Mouse (Mus musculus): ENCODE data around the gene BC005537. TPM values are rescaled to one million over a fixed set of nuclear protein-coding genes. Genes with fewer than 3 reads are reported as not detected.
"Not testable (repeated sequence)": the region's sequence is repeated elsewhere in the genome, so short reads cannot be mapped to it uniquely, and the experiment has no call there.

BC005537 gene
- total RNA-seq (2014; fragmentation: Nextera tagmentation) (166 and 184 TPM in 2 replicates), total RNA-seq (2017) (57.0 and 63.6 TPM in 2 replicates)

DNA sequence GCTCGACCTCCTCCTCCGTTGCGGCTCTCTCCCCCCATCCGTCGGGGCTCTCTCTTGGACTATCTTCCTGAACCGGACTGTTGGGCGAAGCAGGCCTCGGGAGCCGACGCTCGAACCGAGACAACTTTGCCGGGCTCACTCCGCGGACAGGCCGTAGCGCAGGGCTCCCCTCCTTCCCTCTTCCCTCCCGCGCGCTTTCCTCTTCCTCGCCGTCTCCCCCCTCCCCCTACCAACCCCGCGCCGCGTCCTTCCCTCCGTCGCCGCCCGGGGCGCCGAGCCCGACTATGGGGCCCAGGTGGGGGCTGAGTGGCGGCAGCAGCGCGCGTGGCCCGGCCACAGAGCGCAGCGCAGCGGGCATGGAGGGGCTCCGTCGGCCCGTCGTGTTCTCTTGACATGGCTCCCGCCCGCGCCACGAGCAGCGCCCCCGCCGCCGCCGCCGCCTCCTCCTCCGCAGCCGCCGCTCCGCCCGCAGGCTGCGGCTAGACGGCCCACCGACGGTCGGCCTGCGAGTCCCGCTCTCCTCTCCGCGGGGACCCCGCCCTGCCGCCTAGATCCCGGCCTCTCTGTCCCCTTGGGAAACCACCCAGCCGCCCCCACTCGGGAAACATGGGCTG lies at the start of gene BC005537:
Gene BC005537 (plus strand): TSS at position 350 of the 614 bp plus-strand sequence.
- ATAC-seq (replicated peaks; ENCODE audit: poor library complexity, severe bottlenecking): peak; percentile 60

DNA sequence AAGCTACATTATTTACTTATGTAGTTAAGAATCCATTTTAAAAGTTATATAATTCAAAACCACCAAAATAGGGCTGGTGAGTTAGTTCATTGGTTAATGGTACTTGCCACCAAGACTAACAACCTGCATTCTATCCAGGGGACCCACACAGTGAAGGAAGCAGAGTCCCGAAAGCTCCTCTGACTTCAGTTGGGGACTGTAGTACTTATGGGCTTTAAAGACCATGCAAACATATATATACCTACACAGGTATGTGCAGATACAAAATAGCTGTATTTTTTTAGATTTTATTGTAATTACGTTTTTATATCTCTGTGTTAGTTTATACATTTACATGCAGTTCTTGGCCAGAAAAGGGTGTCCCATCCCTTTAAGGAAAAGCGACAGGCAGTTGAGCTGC lies 44.7 kb upstream of the BC005537 start:
- no peak for ATAC-seq (replicated peaks; ENCODE audit: poor library complexity, severe bottlenecking)

DNA sequence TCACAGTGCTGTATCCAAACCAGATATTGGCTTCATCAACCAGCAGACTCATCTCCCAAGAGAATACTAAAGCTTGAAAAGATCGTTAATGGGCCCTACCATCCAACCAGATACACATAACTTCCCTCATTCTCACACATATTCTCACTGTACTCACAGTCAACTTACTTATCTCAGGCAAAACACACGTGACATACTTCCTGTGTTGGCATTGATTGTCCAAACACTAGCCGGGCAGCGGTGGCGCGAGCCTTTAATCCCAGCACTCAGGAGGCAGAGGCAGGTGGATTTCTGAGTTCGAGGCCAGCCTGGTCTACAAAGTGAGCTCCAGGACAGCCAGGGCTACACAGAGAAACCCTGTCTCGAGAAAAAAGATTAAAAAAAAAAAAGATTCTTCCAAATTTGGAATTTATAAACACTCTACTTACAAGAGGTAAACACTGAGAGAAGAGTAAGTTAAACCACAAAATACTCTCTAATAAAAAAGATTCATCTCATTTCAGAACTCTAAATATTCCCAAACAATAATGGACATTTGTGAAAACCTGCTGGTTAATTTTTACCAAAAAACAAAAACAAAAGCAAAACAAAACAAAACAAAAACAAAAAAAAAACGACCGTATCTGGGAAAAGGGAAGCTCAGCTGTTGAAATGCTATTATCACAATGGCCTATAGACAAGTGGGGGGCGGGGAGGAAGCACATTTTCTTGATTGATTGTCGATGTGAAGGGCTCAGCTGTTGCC lies 43.5 kb upstream of the BC005537 start:
- no peak for ATAC-seq (replicated peaks; ENCODE audit: poor library complexity, severe bottlenecking)

DNA sequence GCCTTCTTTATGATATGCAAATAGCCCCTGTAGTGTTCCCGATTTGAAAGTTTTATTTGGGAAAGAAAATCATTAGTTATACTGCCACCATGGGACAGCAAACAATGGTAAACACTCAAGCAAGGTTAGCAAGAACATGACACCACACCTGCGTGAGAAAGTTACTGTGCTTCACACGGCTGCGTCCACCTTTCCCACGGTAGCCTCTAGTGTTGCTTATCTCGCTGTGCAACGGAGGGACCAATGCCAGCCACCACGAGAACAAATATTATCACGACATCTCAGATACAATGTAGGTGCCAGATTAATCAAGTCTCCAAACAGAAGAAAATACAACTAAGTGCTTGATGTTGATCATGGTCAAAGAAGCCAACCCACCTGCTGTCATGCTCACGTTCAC lies 42.0 kb upstream of the BC005537 start:
- no peak for ATAC-seq (replicated peaks; ENCODE audit: poor library complexity, severe bottlenecking)

DNA sequence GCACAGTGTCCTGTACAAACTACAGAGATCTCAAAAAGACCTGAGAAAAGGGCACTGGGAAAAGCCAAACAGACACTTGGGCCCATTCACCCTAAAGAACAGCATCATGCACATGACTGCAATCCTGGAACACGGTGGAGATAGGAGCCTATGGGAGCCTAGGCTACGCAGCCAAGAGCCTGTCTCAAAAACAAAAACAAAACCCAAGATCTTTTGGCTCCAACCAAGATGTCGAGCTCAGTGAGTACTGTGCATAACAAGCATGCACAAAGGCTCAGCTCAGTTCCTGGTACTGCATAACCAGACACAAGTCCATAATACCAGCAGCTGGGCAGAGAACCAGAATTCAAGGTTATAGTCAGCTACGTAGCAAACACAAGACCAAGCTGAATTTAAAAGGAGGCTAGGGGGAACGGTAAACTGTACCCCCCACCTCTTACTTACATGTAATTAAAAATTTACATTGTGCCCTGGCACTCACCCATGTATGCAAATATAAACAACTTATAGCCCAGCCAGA lies 41.0 kb upstream of the BC005537 start:
- ATAC-seq (replicated peaks; ENCODE audit: poor library complexity, severe bottlenecking): no peak

DNA sequence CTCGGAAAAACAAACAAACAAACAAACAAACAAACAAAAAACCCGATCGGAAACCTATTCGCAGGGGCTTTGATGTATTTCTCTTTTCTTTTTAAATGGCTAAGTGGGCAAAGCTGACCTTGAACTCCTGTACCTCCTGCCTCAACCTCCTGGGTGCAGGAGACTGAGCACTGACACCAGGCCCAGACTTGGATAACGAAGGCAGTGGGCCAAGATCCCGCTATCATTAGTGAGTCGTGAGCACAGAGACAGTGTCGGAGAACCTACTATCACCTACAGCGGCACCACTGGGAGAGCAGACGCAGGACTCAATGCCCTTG lies 40.4 kb upstream of the BC005537 start:
- ATAC-seq (replicated peaks; ENCODE audit: poor library complexity, severe bottlenecking): no peak

DNA sequence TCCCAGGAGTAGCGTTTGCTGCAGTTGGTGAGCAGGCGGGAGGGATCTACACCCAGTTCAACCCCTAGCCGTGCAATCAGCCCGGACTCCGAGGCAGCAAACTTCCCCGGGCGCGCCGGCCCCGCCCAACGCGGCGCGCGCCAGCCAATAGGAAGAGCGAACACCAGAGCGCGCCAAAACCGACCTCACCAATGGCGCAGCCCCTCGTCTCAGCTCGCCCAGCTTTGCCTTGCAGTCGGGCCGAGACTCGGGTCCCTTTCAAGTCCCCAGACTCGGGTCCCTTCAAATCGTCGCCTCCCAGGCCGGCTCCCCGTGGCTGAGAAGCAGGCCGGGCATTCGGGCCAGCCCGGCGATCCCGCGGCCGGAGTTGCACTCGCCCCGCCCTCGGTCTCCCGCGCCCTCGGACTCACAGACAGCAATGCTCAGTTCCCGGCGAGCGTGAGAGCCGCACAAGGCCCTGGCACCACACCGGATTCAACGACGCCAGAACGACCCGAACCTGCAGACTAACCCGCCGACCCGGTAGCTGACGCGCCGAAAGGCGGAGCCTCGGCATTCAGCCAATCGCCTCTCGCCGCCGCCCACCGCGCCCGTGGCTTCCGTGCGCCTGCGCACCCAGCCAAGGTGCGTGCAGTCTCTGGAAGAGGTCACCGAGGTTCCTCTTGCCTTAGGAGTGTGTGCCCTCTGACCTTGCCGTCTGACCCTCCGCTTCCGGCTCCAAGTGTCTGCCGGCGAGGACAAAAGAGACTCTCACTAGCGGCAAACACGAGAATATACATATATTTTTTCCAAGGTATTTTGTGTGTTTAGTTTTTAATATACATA lies 39.8 kb upstream of the BC005537 start, which contains the start of gene Gmnn:
Gene Gmnn (minus strand): TSS at position 521 of the 825 bp plus-strand sequence.
- peak; percentile 91 for ATAC-seq (replicated peaks; ENCODE audit: poor library complexity, severe bottlenecking)

DNA sequence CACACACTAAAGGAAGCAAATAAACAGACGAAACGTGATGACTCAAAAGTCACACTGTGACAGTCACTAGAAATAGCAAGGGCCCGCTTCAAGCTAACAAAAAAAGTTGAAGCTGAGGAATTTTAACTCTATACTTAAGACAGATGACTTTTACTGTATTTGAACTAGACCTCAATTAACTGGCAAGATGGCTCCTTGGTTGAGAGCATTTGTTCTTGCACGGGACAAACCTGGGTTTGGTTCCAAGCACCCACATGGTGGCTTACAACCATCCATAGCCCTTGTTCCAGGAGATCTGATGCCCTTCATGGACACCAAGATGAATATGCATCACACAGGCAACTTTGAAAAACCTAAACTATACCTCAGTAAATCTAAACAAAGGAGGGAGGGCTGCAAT lies 39.2 kb upstream of the BC005537 start:
- ATAC-seq (replicated peaks; ENCODE audit: poor library complexity, severe bottlenecking): no peak

DNA sequence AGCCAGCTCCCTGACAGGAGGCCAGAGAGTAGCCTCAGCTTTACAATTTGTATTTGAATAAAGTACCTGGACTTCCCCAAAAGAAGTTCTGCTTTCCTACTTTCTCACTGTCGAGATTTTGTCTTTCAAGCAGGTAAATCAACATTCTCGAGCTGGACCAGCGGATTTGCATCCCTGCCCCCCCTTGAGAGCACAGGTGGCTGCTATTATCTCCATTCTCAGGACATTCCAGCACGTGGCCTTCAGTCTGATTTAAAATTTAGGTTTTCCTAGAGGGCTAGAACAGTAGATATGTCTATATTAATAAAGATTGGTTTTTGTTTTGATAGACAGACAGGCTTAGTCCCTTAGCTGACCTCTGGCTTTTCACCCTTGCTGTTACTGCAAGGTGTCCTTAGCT lies 33.6 kb upstream of the BC005537 start:
- not testable (repeated sequence) for ATAC-seq (replicated peaks; ENCODE audit: poor library complexity, severe bottlenecking)

DNA sequence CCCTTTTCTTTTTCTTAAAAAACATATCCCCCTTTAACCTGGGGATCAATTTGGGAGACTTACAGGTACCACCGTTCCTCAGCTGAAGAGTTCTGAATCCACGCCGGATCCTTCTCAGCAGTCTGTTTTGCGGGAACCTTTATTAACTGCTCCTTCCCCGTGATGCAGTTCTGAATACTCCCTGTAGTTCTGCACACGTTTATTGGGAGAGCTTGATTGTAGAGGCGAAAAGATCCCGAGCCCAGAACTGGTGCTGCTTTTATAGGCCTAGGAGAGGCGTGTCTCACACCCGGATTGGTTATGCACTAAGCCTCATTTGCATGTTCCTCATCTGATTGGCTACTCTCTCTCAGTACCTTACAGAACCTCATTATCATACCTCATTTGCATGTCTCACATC lies 30.0 kb upstream of the BC005537 start:
- ATAC-seq (replicated peaks; ENCODE audit: poor library complexity, severe bottlenecking): not testable (repeated sequence)

DNA sequence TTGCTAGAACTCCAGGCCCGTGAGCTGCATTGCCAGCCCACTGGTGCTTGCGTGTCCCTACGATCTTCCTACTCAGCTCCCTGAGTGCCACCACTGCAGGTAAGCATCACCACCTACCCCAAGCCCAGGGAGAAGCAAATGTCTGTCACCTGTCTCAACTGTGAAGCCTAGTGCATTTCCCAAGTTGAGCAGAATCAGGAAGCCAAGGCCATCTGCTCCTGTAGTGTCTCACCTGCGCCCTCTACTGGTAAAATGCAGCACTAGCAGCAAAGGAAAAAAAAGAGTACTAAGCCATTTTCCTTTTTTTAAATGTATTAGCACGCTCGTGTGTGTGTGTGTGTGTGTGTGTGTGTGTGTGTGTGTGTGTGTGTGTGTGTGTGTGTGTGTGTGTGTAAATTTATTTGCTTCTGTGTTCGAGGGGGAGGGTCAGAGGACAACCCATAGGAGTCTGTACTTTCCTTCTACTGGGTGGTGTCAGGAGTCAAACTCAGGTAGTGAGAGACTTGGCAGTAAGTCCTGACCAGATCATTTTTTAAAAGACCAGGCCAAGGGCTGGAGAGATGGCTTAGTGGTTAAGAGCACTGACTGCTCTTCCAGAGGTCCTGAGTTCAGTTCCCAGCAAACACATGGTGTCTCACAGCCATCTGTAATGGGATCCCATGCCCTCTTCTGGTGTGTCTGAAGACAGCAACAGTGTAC lies 25.2 kb upstream of the BC005537 start:
- peak; percentile 98 for ATAC-seq (replicated peaks; ENCODE audit: poor library complexity, severe bottlenecking)

DNA sequence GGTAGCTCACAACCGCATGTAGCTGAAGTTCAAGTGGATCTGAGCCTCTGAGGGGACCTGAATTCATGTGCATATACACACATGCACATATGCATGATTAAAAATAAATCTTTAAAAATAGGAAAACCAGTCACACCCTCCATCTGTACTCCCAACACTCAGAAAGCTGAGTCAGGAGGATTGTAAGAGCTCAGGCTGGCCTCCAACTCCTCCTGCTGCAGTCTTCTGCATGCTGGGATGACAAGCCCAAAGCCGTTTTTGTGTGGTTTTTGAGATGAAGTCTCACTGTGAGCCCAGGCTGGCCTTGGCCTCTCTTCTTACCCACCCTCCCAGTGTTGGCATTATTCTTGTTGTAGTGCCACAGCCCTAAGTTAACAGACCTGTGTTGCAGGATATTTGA lies 23.4 kb upstream of the BC005537 start:
- no peak for ATAC-seq (replicated peaks; ENCODE audit: poor library complexity, severe bottlenecking)

DNA sequence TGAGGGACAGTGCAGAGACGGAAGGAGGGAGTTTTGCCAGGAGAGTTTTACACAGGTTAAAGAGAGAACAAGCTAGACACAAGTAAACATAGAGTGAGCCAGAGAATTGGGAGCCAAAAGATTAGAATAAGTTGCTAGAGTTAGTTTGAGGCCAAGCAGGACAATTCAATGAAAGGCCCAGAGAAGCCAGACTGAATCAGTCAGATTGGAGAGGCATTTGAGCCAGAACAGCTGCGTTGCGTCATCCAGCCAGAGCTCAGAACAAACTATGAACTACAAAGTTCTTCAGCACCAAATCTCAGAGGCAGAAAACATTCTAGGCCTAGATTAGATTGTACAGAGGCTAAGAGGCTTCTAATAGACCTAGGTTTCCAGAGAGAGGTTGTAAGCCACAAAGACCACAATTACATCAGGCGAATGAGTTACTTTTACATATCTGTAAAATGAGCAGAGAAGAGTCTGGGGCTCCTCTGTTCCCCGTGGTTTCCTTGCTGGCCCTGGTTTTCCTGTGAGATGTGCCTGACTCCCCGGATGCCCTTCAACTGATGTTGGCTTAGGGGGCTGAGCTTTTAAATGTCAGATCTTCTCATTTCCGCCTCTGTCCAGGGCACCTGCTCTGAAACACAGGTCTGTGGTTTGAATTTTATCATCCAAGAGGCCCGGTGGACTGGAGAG lies 22.6 kb upstream of the BC005537 start:
- no peak for ATAC-seq (replicated peaks; ENCODE audit: poor library complexity, severe bottlenecking)

DNA sequence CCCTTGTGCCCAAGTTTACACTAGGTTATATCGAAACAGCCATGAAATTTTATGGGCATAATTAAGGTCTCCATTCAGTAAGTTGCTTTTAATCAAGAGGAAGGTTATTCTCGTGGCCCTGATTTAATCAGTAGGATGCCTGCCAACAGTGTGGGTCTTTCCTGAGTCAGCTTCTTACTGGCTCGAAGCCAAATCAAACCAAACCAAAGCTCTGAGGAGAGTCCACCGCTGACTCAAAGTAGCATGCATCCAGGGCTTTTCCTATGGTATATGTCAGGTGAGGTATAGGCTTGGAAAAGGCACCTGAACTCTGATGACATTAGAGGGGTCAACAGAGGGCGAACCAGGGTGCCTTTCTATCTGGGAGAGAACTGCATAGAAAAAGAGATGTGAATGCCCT lies 19.5 kb upstream of the BC005537 start:
- no peak for ATAC-seq (replicated peaks; ENCODE audit: poor library complexity, severe bottlenecking)

DNA sequence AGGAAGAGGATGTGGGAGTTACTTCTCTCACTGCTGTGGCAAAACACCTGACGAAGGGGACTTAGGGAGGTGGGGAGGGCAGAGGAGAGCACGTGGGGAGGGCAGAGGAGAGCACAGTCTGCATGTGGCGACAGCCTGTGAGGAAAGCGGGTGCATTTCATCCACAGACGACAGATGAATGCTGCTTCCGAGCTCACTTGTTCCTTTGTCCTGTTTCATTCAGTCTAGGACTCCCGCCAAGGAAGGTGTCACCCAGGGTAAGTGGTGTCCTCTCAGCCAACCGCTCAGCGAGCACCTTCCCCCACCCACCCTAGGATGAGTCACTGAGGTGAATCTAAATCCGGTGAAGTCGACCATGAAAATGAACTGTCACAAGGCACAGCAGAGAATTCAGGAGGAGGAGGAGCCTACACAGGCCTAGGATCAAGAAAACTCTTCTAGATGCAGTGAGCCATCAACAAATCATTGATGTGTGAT lies 15.4 kb upstream of the BC005537 start:
- peak; percentile 84 for ATAC-seq (replicated peaks; ENCODE audit: poor library complexity, severe bottlenecking)

DNA sequence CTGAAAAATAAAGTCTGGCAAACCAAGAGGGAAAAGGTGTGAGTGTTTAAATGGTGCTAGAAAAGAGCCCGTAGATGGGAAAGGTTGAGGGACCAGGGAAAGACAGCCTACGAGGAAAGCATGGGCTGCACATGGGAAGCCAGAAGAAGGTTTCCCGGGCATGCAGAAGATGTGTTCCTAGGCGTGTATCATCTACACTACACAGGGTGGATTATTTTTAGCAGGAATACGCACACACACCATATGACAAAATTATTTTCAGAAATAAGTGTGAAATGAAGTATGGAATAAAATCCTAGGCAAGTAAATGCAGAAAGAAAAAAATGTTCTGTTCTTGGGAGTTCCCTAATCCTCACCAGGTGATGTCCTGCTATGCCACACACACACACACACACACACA lies 14.0 kb upstream of the BC005537 start:
- no peak for ATAC-seq (replicated peaks; ENCODE audit: poor library complexity, severe bottlenecking)

DNA sequence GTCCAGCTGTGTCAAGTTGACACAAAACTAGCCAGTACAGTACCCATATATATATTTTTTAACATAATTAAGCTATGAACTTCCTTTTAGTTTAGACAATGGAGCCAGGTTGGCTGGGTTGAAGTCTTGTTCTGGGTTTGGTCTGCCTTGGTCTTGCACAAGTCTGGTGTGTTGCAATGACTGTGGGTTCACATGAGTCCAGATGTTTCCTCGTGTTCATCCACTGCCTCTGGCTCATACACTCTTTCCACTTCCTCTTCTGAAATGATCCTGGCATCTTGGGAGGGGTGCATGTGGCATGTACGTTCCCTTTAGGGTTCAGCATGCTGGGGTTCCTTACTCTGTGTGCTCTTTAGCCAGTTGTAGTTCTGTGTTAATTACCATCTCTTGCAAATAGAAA lies 10.1 kb upstream of the BC005537 start:
- ATAC-seq (replicated peaks; ENCODE audit: poor library complexity, severe bottlenecking): peak; percentile 99

DNA sequence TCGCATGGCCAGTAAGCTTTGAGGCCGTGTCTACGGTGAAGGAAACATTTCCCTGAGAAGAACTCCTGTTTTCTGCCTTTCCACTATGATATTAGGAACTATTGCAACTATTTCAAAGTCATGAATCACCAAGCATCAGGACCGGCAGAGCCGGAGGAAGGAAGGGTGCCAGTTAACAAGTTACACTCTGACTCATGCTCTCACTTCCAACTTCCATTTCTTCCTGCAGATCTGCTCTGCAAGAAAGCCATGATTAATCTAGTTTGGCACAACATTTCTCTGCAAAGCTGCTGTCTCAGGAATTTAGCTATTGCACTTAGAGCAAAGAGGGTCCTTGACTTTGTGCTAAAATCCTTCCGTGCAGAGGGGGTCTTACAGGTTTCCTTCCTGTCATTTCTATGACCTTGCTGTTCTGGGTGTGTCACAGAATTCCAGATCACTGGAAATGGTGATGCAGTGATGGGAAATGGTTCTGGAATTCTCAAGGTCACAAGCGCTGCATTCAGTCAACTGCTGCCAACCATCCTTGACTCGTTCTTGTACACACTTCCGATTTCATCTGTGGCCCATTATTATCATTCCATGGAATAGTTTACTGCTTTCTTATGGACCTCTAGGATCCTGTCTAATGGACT lies 8.9 kb upstream of the BC005537 start:
- ATAC-seq (replicated peaks; ENCODE audit: poor library complexity, severe bottlenecking): peak; percentile 68

DNA sequence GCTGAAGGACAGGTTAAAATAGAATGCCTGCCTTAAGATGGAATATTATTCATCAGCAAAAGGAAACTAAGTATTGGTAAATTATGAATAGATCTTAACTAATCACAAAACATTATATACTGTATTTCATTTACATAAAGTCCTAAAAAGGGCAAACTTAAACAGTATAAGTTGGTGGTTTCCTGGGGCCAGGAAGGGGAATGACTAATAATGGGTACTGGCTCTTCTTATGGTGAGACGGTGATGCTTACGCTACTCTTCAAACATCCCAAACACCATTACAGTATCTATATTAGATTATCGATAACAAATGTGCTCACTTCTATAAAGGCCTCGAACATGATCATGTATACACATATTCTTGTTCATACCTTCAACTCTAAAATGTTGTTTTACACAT lies 2.8 kb upstream of the BC005537 start:
- ATAC-seq (replicated peaks; ENCODE audit: poor library complexity, severe bottlenecking): no peak
